Mouse (Mus musculus) frontal cortex, postnatal 10 days (tissue): ENCODE results near the gene Cradd.

ENCODE experiments used
- DNase-seq, 2 experiments: peaks; one replicate each; pipeline ENCODE4 v3.0.0; 2022; ENCODE audit warnings: low spot score in 2 of 2, mixed read lengths in 1 of 2

Cradd gene

DNA sequence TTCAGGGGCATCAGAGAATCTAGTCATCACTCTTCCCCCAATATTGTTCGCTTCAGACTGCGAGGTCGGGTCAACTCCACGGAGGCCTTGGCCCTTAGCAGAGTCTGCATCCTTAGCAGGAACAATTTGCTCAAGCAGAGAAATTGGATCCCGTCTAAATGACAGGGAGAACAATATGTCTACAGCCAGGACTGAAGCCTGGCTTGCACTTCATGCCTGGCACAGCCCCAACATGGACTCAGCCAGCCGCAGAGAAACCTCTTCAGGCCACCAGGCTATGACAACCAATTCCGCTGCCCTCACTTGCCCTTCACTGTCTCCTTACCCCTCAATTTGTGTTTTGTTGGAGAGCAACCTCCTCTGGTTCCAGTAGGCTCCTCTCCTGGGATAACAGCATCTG, 123.6 kb downstream of the Cradd start:
- no peak for DNase-seq

DNA sequence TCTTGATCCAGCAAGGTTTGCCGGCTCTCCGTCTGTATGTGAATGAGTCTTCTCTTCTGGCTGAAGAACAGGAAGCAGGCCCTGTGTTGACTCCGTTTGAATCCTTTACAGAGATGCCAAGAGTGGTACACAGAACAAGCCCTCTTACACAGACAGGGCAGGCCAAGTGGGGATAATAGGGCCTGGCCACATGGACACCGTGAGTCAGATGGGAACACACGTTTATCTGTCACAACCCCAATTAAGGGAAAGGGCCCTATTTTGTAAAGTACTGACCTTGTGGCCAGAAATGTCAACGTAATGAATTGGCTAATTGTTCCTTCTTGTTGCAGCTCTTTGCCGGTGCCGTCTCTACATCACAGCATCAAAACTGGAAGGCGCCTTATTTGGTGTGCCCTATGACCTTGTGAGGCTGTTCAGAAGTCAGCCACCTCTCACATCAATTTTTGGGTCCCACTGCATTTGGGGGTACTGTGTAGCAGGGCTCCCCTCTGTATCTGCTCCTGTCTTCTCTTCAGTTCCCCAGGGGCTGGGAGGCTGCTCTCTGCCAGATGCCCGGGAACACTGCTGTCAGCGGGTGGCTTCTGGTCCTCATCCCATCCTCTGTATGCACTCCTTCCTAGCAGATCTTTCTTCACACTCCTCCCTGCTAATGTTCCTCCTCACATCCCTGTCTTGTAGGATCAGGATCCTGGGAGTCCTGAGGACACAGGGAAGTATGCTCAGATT, 124.2 kb downstream of the Cradd start:
- DNase-seq, result no peak

DNA sequence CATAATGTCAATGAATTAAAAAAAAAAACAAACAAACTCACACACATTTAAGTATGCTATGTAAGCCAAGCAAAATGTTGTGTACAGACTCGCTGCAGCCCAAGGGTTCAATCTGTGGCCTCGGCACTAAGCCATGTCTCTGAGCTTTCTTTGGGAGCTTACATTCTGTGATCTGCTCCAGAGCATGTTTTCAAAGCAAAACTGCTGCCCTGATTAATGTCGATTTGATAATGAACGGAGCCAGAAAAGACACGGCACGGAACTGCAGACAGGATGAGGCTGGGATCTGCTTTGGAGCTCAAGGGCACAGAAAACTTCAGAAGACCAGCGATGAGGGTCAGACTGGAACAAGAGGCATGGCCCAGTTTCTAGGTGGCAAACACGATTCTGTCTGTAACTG, 126.6 kb downstream of the Cradd start:
- no peak for DNase-seq

DNA sequence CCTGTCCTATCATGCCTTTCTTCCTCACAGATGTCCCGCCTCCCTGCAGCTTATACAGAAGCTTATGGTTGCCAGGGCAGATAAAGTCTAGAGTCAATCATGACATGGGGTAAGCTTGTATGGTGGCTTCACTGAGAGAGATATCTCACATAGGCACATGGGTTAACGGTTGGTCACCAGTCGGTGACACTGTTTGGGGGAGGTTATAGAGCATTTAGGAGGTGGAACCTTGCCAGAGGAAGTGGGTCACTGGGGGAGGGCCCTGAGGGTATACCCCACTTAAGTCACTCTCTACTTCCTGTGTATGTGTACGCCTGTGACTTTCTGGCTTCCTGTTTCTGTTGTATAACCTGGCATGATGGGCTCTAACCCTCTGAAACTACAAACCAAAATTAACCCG, 128.2 kb downstream of the Cradd start:
- DNase-seq, result no peak

GRCm38 (mm10) chr10:95194776-95195175, 129.2 kb downstream of the Cradd start:
- no peak for DNase-seq

GRCm38 (mm10) chr10:95193875-95194281, 130.1 kb downstream of the Cradd start:
- no peak for DNase-seq

DNA sequence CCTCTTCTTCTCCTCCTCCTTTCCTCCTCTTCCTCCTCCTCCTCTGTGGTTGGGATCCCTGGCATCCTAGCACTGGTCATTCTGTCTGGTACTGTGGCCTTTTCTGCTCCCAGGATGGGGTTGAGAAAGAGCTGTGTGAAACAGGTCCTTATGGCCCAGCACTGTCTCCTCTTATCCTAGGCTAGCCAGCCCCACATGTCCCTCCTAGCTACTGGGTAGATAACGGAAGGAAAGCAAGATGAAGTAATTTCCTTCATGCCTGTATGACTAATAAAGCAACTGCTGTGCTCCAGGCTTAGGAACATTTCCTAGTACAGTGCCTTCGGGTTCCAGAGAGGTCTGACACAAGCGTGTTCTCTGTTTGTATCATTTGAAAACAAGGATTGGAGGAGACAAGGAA, 132.1 kb downstream of the Cradd start:
- no peak for DNase-seq

DNA sequence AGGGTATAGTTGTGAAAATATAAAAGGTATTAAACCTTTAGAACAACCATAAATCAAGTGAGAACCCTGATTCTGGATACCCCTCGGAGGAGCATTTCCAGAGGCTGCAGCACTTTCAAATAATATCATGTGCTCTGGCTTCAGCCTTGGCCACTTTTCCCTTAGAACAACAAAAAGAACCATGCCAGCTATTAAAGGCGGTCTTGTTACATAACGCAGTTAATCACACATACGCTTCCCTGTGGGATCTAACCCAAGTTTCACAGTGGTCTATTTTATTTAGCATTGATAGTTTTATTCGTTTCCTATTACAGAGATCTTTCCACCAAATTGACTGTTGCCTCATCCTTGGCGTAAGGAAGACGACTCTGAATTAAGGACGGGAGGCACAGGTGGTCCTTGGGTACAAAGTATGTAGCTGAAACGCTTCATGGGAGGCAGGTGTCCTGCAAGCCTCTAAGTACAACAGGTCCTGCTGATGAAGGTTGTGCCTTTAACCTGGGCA, 132.7 kb downstream of the Cradd start:
- no peak for DNase-seq

GRCm38 (mm10) chr10:95189550-95190211, 134.3 kb downstream of the Cradd start:
- DNase-seq, result no peak

DNA sequence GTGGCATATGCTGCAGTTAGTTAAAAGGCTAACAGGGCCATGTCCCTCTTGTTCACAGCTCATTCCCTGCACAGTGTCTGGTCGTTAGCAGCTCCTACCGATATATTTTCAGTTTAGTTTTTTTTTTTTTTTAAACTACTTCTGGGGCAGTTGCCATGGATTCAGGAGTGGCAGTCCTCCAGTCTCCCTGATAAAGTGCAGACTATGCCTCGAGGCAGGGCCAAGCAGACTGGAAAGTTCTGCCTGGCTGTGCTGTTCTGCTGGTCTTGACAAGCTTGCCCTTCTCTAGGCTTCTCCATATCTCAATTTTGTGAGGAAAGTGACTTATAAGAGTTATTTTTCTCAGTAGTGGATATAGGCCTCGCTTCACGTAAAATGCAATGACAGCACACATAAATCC, 139.7 kb downstream of the Cradd start:
- no peak for DNase-seq

DNA sequence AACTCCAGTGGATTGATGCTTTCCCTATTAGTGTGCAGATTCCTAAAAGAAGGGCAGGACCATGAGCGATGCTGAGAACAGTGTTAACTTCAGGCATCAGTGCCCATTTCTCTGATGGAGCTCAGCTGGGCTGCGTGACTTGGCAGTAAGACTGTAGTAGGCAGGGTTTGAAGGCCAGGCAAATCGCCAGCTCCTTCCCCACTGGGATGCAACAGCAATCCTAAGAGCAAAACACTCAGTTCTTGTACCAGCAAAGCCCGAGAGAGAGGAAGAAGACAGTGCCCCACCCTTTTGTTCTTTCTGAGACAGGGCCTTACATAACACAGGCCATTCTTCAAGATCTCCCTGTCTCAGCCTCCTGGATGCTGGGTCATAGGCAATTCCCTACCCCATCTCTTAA, 140.9 kb downstream of the Cradd start:
- DNase-seq, result peak; percentile 23 to 53

GRCm38 (mm10) chr10:95182405-95182804, 141.5 kb downstream of the Cradd start:
- DNase-seq, result no peak

- peak; percentile 25 to 32 for DNase-seq
These were observed 142.4 kb downstream of the Cradd start for GRCm38 (mm10) chr10:95181553-95181952.

GRCm38 (mm10) chr10:95180900-95181299, 143.0 kb downstream of the Cradd start:
- DNase-seq, result no peak

GRCm38 (mm10) chr10:95180177-95180576, 143.8 kb downstream of the Cradd start:
- DNase-seq, result no peak

- no peak for DNase-seq
These were observed 145.1 kb downstream of the Cradd start for GRCm38 (mm10) chr10:95178785-95179184.

GRCm38 (mm10) chr10:95175423-95176120, 148.4 kb downstream of the Cradd start:
- DNase-seq, result no peak

DNA sequence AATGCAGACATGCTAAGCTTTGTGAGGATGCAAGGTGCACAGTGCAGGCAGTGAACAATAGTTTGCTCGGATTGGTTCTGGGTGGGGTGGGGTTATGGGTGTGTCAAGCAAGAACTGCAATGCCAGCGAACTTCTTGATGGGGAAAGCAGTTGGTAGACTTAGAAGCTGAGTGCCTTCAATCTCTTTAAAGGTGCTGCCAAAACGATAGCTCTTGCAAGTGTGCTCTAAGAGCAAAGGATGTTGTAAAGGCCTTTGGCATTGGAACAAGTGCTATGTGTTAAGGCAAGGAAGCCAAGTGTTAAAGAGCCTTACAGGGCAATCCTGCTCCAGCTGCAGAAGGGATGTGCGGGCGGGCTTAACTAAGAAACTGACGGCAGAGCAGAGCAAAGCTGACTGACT, 149.7 kb downstream of the Cradd start:
- no peak for DNase-seq

DNA sequence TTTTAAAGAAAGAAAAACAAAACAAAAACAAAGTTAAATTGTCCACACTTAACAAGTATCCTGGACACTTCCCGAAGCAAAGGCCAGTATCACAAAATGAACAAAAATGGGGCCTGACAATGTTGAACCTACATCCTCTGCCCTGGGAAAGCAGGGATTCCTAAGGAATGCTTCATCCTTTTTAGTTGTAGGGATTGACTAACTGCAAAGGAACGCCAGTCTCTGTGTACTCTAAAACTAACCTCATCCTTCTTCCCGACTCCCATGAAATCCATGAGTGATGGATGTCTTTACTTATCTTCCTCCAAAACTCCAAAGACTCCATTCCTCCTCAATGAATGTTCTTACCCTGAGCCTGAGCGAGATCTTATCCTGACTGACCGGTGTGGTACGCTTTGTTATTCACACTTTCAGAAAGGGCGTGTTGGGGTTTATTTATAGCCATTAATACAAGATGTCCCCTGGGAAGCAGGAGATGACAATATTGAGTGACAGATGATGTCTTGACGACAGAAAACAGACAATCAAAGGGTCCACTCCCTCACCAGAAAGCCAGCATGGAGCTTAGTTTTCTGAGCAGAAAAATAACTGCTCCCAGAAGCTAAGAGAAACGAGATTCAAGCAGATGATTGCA, 153.1 kb downstream of the Cradd start:
- no peak for DNase-seq

DNA sequence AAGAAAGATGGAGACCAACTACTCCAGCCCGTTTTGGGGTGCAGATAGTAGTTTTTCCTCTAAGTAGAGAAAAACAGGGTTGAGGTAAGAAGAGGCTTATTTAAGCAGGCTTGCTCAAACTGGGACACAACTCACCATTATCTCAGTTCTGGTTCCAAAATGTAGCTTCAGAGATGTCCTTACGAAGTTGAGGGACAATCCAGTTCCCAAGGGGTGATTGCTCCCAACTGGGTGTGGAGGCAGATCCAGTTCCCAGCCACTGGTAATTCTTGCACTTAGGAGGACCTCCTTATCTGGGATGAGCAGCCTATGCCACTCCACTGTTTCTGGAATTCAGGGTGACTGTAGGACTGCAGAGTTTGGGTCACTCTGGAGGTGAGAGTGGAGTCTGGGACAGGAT, 159.0 kb downstream of the Cradd start:
- no peak for DNase-seq

DNA sequence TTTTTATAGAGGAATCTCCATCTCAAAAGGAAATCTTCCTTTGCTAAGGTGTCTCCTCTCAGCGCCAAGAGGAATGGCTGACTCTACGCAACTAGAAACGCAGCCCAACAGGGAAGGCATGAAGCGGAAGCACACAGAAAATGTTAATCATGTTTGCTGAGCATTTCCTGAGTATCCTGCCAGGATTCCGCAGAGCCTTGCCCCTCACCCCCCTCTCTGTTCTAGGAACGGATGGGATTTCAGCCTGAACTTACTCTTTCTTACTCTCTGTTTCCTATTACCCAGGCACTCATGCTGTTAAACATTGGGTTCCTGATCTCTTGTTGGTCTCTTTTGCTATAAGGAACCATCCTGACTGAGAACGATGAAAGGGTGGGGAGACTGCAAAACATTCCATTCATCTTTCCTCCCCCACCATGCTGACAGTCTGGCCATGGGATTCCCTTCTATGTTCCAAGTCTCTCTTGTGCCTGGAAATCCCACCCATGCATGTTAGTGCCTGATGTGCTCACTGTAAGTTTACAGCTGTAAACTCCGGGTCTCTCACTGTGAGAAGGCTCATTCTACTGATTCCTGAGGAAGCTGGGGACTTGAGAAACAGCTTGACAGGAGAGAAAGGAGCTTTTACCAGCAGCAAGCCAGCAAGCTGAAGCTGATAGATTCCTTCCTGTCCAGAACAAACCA, 161.1 kb downstream of the Cradd start:
- DNase-seq, result no peak
